Mouse (Mus musculus) frontal cortex, adult (tissue): ENCODE measurements at regions not wholly inside any gene's neighbourhood (a gene's known extent, or its start where the extent isn't known, plus 50 kb on each side); places are given as distances from the start of the nearest gene placed in this dataset.
A peak's percentile ranks its signal among the peaks of the same experiment; 100 is the strongest.

ENCODE experiments used
- ATAC-seq: cut with Nextera tagmentation; 2 replicates; pipeline ENCODE4 v1.9.2; 2017; ENCODE audit warnings: mild to moderate bottlenecking, moderate library complexity, mixed read lengths; ENCODE audit not compliant: low TSS enrichment

GRCm38 (mm10) chr3:130978986-130979642 lies 131.2 kb upstream of the Lef1 start:
- no peak for ATAC-seq

- no peak for ATAC-seq
Measured at GRCm38 (mm10) chr3:130977921-130978700, 132.2 kb upstream of the Lef1 start.

DNA sequence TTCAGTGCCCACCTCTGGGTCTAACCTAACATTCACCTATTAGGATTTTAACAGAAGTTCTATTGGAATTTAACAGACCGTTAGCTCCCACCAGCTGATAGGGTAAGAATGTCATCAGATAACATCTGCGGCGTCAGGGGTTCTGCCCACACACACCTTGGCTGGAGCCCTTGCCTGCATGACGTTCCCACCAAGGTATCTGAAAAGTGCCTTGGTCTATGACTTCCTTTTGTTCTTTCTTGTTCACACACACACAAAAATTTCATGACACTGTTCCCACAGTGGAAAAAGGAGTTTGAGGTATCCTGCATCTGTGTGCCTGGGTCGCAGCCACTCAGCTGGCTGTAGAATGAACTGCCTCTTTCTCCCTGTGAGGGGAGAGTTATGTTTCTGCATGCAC lies 134.1 kb upstream of the Lef1 start:
- ATAC-seq: no peak

GRCm38 (mm10) chr3:130975291-130975690 lies 135.0 kb upstream of the Lef1 start:
- no peak for ATAC-seq

- no peak for ATAC-seq
Measured at GRCm38 (mm10) chr3:130972126-130972525, 138.1 kb upstream of the Lef1 start.

GRCm38 (mm10) chr3:130965275-130965674 lies 145.0 kb upstream of the Lef1 start:
- ATAC-seq: no peak

- no peak for ATAC-seq
Measured at GRCm38 (mm10) chr3:130964088-130964487, 146.2 kb upstream of the Lef1 start.

DNA sequence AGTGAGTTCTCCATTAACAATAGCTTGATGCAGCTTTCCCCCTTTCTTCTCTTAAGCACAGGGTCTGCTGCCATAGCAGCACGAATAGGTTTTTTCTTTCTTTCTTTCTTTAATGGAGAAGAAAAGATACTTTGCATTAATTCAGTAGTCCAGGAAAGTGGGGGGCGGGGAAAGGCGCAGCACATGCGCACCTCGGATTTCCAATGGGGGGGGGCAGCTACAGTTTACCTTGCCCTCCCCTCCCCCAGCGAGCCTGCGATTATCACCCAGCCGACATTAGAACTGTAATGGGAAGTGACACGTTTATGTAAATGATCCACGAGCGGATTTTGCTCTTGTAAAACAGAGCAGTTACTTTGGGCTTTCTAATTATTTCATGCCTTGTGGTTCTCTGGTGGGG lies 146.6 kb upstream of the Lef1 start:
- ATAC-seq: no peak

- ATAC-seq: no peak
Measured at GRCm38 (mm10) chr3:130962701-130963472, 147.4 kb upstream of the Lef1 start.

- ATAC-seq: no peak
Measured at GRCm38 (mm10) chr3:130962151-130962633, 148.1 kb upstream of the Lef1 start.

- ATAC-seq: no peak
Measured at GRCm38 (mm10) chr3:130961704-130962103, 148.6 kb upstream of the Lef1 start.

DNA sequence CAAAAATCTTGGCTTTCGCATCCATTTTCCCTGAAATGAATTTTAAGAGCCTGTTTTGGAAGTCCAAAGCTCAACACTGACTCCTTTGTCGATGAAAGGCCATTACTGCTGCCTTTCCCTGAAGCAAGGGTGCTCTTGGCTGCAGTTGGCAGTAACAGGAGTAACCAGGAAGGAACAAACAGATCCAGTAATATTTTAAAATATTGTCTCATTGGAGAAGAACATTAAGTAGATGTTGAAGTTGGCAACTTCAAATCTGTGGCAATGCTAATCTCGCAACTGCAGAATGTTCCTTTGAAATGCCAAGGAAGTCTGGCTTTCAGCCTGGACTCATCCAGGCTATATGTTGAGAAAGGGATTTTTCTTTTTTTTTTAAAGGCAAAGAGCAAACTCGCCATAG lies 154.3 kb upstream of the Lef1 start:
- ATAC-seq: peak; percentile 59

DNA sequence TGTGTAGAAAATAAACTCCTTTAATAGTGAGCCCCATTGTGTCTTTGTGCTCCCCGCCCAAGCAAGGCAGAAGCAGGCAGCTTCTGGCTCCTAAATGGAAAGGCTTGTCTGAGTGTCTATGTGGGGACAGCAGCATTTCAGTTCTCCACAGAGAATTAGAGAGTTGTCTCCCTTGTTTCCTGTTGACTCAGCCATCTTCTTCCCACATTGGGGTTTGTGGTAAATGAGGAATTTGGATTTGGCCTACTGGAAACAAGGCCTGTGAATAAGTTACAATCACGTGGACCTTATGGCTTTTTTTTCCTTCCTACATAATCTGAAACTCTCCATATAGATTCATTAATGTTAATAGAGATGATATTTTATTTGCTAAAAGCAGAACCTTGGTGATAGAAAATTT lies 158.9 kb upstream of the Lef1 start:
- no peak for ATAC-seq

GRCm38 (mm10) chr3:130950872-130951271 lies 159.4 kb upstream of the Lef1 start:
- ATAC-seq: no peak

DNA sequence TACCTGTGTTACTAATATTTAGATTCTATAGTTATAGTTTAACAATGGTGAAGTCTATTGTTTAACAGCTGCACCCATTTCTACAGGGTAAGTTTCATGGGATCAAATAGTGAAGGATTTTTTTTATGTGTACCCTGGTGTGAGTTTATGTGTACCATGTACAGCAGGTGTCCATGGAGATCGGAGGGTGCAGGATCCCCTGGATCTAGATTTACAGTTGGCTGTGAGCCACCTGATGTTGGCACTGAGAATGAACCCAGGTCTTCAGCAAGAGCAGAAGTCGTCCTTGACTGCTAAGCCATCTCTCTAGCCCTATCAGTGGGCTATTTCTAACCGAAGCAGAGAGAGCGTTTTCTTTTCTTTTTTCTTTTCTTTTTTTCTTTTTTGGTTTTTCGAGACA lies 162.4 kb upstream of the Lef1 start:
- no peak for ATAC-seq

DNA sequence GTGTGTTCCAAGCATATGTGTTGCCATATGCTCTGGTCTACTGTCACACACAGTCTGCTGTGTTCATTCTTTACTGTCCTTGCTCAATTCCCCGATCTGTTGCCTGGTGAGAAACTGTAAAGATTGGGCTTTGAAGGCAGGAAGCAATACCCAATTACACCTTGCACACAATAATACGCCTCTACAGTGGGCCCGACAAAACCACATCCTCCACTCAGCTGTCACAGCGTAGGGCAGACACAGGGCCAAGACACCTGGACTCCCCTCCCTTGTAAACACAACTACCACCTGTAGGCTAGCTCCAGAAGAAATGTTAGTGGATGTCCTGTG lies 163.0 kb upstream of the Lef1 start:
- peak; percentile 17; the same call in 1 of the 2 replicates for ATAC-seq

DNA sequence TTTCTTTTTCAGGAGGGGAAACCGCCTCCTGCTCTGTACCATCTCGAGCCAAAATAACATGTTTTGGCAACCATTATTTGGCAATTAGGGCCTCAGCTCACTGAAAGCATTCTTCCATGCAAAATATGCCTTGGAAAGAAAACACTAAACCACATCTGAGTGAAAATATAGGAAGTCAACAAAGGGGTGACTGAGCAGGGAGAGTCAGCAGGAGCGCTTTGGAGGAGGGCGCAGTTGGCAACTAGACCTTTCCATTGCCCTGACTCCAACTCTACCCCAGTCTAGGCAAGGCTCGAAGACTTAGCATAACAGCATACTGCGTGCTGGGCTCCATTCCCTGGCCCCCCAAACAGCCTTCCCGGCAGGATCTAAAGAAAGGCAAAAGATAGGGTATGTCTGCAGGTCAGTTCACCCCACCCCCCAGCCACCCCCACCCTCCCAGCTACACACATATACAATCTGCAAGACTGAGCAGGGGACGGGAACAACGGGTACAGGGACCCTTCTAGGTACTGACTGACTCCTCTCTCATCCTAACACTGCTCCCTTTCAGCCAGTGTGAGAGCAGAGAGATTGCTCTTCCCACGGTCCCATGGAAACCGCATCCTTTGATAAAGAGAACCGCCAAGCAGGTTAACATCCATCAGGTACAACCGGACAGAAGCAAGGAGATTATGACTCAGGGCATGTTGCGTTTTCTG lies 163.5 kb upstream of the Lef1 start:
- 0 out of 2 replicates have a peak, but pooled peaks have one; percentile 2 for ATAC-seq

DNA sequence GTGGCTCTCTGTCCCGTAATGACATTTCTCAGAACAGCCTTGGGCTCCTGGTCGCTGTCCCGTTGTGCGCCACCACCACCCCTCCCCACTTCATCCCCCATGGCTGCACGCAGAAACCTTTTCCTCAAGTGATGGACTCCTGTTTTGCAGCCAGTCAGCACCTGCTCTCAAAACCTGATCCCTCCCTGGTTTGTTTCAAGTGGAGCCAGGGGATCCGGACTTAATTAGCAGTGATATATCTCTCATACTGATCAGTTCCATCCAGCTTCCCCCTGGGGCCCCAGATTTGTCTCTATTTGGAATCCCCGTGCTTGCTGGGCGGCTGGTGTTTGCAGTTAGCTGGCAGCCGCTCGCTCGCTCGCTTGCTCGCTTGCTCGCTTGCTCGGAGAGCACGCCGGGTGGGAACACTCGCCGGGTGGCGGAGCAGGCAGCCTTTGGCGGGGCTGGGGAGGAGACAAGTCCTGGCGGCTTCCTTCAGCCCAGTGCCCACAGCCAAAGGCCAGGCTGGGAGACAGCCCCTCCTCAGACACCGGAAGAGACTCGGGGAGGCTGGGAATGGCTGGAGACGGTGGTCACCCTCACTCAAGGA lies 164.3 kb upstream of the Lef1 start:
- ATAC-seq: peak; percentile 96

DNA sequence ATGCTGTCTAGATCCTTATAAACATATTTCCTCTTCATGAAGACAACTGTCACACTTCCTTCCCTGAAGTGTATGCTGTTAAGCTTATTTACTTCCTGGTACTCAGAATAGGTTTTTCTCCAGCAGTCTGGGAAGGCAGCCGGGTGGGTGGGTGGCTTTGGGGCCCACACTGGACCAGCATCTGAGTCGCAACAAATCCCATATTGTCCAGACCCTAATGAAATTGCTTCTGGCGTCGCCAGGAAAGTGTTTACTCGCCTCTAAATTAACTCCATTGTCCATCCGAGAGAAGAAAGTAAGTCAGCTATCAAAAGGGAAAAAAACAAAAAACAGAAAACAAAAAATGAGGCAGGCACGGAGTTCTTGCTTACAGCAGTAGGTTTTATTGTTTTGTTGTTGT lies 164.9 kb upstream of the Lef1 start:
- ATAC-seq: no peak

DNA sequence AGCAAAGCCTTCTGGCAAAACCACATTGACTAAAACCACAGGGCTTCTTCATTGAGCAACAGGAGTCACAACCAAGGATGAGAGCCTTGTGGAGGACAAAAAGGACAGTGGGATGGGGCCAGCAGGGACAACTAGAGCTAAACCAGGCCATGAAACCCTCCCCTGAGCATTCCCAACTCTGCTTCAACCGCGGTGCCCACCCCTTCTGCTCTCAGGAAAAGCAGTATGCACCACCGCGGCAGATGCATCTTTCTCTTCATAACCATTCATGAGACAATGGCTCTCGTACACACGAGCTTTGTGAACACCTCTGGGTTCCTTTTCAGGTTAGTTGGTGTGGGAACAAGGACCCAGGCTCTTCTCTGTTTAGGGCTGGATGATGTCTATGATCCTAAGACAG lies 166.0 kb upstream of the Lef1 start:
- ATAC-seq: no peak

GRCm38 (mm10) chr3:130942947-130943630 lies 167.2 kb upstream of the Lef1 start:
- no peak for ATAC-seq
